Mouse (Mus musculus): ENCODE results near the gene Rnf168. TPM values are rescaled to one million over a fixed set of nuclear protein-coding genes. Genes with fewer than 3 reads are reported as not detected.
A peak's percentile ranks its signal among the peaks of the same experiment; 100 is the strongest.

The Rnf168 gene
- total RNA-seq, 2 experiments from 2014 or later = 24.6 to 52.1 TPM

DNA sequence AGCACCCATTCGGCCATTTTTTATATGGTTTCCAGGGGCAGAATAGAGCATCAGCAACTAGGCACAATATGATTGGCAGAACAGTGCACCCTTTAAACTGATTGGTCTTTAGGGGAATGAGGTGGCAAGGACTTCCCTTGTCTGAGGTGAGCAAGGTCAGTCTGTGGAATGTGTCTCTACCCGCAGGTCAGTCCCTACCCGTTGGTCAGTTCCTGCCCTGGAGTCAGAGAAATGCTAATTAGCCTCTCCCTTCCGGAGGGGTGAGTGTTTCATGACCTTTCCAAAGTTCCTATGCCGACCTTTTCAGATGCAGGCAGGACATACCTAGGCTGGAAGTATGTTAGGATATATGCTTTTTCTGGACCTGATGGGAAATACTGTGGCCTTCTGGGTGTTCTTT lies 35.1 kb downstream of the Rnf168 start:
- no peak for ATAC-seq (replicated peaks; ENCODE audit: poor library complexity, severe bottlenecking)

DNA sequence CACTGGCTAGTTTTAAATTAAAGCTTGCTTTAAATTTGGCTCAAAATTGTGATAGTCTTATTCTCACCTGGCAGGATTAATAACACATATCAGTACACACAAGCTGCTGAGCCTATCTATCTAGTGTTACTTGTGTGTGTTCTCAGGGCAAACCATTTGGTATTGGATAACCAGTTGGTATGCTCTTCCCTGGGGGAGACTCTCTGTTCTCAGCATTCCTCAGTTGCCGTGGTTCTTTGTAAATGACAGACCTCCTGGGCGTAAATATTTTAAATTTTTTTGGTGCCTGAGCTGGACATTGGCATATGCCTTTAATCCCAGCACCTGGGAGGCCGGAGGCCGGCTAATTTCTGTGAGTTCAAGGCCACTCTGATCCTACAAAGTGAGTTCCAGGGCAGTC lies 35.6 kb downstream of the Rnf168 start:
- no peak for ATAC-seq (replicated peaks; ENCODE audit: poor library complexity, severe bottlenecking)

GRCm38 (mm10) chr16:32316601-32317000 lies 39.3 kb downstream of the Rnf168 start:
- no peak for ATAC-seq (replicated peaks; ENCODE audit: poor library complexity, severe bottlenecking)

GRCm38 (mm10) chr16:32323953-32324352 lies 46.7 kb downstream of the Rnf168 start:
- peak; percentile 61 for ATAC-seq (replicated peaks; ENCODE audit: poor library complexity, severe bottlenecking)

DNA sequence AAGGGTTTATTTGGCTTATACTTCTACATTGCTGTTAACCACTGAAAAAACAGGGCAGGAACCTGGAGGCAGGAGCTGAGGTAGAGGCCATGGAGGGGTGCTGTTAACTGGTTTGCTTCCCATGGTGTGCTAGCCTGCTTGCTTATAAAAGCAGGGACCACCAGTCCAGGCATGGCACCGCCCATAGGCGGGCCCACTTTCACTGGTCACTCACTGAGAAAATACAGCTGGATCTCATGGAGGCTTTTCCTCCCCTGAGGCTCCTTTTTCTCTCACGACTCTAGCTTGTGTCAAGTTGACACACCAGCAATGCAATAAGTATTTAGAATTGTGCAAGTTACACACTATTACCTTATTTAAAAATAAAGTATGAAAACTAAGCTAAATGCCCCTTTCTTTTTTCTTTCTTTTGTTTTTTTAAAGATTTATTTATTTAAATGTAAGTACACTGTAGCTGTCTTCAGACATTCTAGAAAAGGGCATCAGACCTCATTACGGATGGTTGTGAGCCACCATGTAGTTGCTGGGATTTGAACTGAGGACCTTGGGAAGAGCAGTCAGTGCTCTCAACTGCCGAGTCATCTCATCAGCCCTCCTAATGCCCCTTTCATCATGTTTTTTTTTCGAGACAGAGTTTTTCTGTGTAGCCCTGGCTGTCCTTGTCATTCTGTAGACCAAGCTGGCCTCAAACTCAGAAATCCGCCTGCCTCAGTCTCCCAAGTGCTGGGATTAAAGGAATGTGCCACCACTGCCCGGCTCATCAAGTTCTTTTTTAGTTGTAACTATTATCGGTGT lies 53.8 kb downstream of the Rnf168 start:
- no peak for ATAC-seq (replicated peaks; ENCODE audit: poor library complexity, severe bottlenecking)

DNA sequence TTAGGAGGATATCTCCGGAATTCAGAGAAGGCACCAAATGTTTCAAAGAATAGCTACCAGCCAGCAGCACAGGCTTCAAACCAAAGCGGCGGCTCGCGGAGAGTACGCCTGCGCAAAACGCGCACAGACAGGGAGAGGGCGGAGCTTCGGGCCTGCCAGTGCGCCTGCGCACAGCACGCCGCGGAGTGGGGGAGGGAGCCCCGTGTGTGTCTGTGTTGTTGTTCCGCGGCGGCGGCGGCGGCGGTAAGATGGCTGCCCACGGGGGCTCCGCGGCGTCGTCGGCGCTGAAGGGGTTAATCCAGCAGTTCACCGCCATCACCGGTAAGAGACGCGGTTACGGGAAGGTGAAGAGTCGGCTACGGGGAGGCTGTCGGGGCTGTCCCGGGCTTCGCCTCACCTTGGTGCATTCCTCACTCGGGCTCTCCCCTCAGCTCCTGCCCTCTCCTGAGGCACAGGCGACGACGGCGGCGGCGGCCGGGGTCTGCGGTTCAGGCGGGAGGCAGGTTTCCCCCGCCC lies 54.8 kb downstream of the Rnf168 start, which contains the start of gene Ubxn7:
TSS of gene Ubxn7 (plus strand) at position 218 of the 516 bp plus-strand sequence.
- ATAC-seq (replicated peaks; ENCODE audit: poor library complexity, severe bottlenecking) = peak; percentile 93

DNA sequence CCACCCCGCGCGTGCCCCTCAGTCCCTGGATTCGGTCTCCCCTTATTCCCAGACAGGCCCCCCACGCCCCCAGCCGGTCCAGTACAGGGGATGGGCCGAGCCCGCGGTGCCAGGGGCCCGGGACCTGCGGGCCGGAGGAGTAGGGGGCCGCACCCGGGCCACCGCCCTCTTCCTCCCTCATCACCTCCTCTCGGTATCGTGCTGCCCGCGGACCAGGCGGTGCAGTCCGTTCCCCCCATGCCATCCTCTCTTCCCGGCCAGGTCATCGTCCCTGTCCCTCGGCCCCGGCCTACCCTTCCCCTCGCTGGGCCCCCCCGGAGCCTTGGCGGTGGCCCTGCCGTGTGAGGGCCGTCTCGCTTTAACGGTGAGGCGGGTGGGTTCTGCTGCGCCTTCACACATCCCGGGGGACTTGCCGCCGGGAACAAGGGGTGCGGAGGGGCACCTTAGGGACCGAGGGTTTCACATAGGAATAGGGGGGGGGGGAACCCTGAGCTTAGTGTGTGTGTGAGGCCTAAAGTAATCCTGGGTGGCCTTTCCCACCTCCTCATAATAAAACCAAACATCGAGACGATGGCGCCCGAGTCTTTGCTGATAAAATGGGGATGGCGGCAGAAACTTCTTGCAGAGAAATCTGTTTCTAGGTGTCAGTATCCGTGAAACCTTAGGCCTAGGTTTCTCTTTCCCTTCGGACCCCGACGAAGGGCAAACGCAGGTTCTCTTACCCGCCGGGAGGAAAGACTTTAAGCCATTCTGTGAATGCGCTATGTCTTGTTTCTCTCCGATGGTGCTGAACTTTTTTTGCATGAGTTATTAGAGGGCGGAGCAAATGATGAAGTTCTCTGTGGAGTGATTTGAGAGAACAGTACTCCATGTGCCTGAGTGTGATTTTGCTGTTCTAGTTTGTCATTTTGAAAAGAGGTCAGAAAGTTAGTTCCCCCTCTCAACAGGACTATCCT lies 55.6 kb downstream of the Rnf168 start:
- 0 out of 2 replicates have a peak, but pooled peaks have one; percentile 9 for ATAC-seq (replicated peaks; ENCODE audit: poor library complexity, severe bottlenecking)

- no peak for ATAC-seq (replicated peaks; ENCODE audit: poor library complexity, severe bottlenecking)
Observed at GRCm38 (mm10) chr16:32335146-32335545, 57.9 kb downstream of the Rnf168 start.

DNA sequence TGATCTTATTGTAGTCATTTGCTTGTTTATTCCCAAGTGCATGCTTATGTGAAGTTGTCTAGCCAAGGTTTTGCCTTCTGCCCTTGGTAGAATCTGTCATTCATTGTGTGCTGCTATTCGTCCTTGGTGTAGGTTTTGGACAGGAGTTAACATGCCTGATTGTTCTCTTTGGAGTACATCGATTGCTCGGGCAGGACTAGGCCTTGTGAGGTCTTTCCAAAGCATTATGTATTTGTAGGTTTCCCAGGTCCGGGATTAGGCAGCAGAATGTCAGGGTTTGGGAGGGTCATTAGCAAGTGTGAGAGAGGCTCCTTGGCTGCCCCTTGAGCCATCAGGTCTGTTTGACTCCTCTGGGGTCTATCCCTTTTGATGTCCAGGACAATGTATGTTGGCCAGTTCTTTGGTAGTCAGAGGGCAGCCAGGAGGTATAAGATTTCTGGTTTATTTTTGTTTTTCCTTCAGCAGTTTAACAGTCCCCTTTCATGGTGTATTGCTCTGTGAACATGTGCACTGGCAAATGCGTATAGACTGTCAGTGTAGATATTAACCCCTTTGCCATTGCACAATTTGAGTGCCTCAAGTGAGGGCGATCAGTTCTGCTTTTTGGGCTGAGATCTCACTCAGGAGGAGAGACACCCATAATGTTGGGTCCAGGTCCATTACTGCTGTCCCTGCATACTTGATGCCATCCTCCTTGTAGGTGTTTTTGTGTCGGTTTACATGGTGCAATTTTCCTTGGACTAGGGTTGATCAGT lies 58.9 kb downstream of the Rnf168 start:
- ATAC-seq (replicated peaks; ENCODE audit: poor library complexity, severe bottlenecking) = peak; percentile 77

DNA sequence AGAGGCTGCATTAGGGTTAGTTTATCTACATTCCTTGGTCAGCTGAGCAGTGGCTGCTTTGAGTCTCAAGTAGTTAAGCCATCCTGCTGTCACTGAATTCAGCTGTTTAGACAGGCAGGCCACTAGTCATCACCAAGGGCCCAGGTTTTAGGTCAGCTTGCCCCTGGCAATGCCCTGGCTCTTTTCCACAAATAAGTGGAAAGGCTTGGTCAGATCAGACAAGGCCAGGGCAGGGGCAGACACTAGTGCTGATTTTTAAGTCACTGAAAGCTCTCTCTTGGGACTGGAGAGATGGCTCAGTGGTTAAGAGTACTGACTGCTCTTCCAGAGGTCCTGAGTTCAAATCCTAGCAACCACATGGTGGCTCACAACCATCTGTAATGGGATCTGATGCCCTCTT lies 59.7 kb downstream of the Rnf168 start:
- ATAC-seq (replicated peaks; ENCODE audit: poor library complexity, severe bottlenecking) = no peak

GRCm38 (mm10) chr16:32340451-32340850 lies 63.2 kb downstream of the Rnf168 start:
- ATAC-seq (replicated peaks; ENCODE audit: poor library complexity, severe bottlenecking) = 0 out of 2 replicates have a peak, but pooled peaks have one; percentile 17

DNA sequence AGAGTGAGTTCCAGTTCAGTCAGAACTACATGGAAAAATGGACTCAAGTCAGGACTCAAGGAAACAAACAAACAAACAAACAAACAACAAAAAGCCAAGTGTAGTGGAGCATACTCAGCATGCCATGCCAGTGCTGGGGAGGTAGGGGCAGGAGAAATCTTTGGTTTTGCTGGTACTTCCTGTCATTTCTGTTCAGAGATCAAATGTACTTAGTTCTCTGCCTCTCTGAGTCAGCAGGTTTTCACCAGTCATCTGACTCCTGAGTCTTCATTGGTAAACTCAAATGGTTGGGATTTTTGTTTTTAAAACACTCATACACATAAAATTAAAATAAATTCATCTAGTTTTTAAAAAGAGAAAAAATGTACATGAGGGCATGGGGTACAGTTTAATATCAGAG lies 68.3 kb downstream of the Rnf168 start:
- ATAC-seq (replicated peaks; ENCODE audit: poor library complexity, severe bottlenecking) = no peak

GRCm38 (mm10) chr16:32350776-32351175 lies 73.5 kb downstream of the Rnf168 start:
- ATAC-seq (replicated peaks; ENCODE audit: poor library complexity, severe bottlenecking) = no peak

Other genes starting within 250 kb of the Rnf168 start
- gene Pak2, start 198.1 kb upstream of the Rnf168 start, total RNA-seq (2014; fragmentation: Nextera tagmentation) = 65.0 and 67.3 TPM in 2 replicates
- gene Pak2, start 198.1 kb upstream of the Rnf168 start, total RNA-seq (2017) = 54.2 and 54.9 TPM in 2 replicates
- 84.7 and 88.8 TPM in 2 replicates for gene Pigx, start 177.7 kb upstream of the Rnf168 start, total RNA-seq (2014; fragmentation: Nextera tagmentation)
- 46.6 and 75.6 TPM in 2 replicates for gene Pigx, start 177.7 kb upstream of the Rnf168 start, total RNA-seq (2017)
- gene Cep19, start 177.7 kb upstream of the Rnf168 start, total RNA-seq (2014; fragmentation: Nextera tagmentation) = 9.9 and 18.8 TPM in 2 replicates
- 27.0 and 36.8 TPM in 2 replicates for gene Cep19, start 177.7 kb upstream of the Rnf168 start, total RNA-seq (2017)
- 185 and 192 TPM in 2 replicates for gene Nrros, start 111.9 kb upstream of the Rnf168 start, total RNA-seq (2014; fragmentation: Nextera tagmentation)
- gene Nrros, start 111.9 kb upstream of the Rnf168 start, total RNA-seq (2017) = 110 and 119 TPM in 2 replicates
- 102 and 159 TPM in 2 replicates for gene Bex6, start 97.6 kb upstream of the Rnf168 start, total RNA-seq (2014; fragmentation: Nextera tagmentation)
- 86.7 and 90.4 TPM in 2 replicates for gene Bex6, start 97.6 kb upstream of the Rnf168 start, total RNA-seq (2017)
- gene Fbxo45, start 30.3 kb upstream of the Rnf168 start, total RNA-seq (2014; fragmentation: Nextera tagmentation) = 10.8 and 17.9 TPM in 2 replicates
- gene Fbxo45, start 30.3 kb upstream of the Rnf168 start, total RNA-seq (2017) = 21.9 and 22.5 TPM in 2 replicates
- gene Wdr53, start 30.2 kb upstream of the Rnf168 start, total RNA-seq (2014; fragmentation: Nextera tagmentation) = 13.5 and 22.1 TPM in 2 replicates
- gene Wdr53, start 30.2 kb upstream of the Rnf168 start, total RNA-seq (2017) = 12.9 and 16.0 TPM in 2 replicates
- not detected in 2 replicates for gene Smco1, start 6.0 kb upstream of the Rnf168 start, total RNA-seq (2014; fragmentation: Nextera tagmentation)
- gene Smco1, start 6.0 kb upstream of the Rnf168 start, total RNA-seq (2017) = not detected in 2 replicates
- 26.1 and 40.0 TPM in 2 replicates for gene Ubxn7, start 54.8 kb downstream of the Rnf168 start, total RNA-seq (2014; fragmentation: Nextera tagmentation)
- gene Ubxn7, start 54.8 kb downstream of the Rnf168 start, total RNA-seq (2017) = 25.0 and 28.7 TPM in 2 replicates
- not detected in 2 replicates for gene Tm4sf19, start 123.0 kb downstream of the Rnf168 start, total RNA-seq (2014; fragmentation: Nextera tagmentation)
- gene Tm4sf19, start 123.0 kb downstream of the Rnf168 start, total RNA-seq (2017) = not detected in 2 replicates
- gene Tctex1d2, start 142.2 kb downstream of the Rnf168 start, total RNA-seq (2014; fragmentation: Nextera tagmentation) = 41.4 and 54.7 TPM in 2 replicates
- 31.5 and 49.4 TPM in 2 replicates for gene Tctex1d2, start 142.2 kb downstream of the Rnf168 start, total RNA-seq (2017)
- 53.2 and 65.3 TPM in 2 replicates for gene Pcyt1a, start 153.5 kb downstream of the Rnf168 start, total RNA-seq (2014; fragmentation: Nextera tagmentation)
- 79.3 and 90.5 TPM in 2 replicates for gene Pcyt1a, start 153.5 kb downstream of the Rnf168 start, total RNA-seq (2017)
- gene Slc51a, start 210.4 kb downstream of the Rnf168 start, total RNA-seq (2014; fragmentation: Nextera tagmentation) = not detected in 2 replicates
- 0.05 and 0.30 TPM in 2 replicates for gene Slc51a, start 210.4 kb downstream of the Rnf168 start, total RNA-seq (2017)
- not detected in 2 replicates for gene Zdhhc19, start 218.8 kb downstream of the Rnf168 start, total RNA-seq (2014; fragmentation: Nextera tagmentation)
- not detected in 2 replicates for gene Zdhhc19, start 218.8 kb downstream of the Rnf168 start, total RNA-seq (2017)